Mouse (Mus musculus) lung, adult 18-20 months (tissue): ENCODE measurements around the gene Atp9a.
A peak's percentile ranks its signal among the peaks of the same experiment; 100 is the strongest.

Experiments
- DNase-seq, 2 experiments: peaks; one replicate each; pipeline ENCODE4 v3.0.0; 2022; ENCODE audit warnings: mixed read lengths in 2 of 2

Atp9a gene

DNA sequence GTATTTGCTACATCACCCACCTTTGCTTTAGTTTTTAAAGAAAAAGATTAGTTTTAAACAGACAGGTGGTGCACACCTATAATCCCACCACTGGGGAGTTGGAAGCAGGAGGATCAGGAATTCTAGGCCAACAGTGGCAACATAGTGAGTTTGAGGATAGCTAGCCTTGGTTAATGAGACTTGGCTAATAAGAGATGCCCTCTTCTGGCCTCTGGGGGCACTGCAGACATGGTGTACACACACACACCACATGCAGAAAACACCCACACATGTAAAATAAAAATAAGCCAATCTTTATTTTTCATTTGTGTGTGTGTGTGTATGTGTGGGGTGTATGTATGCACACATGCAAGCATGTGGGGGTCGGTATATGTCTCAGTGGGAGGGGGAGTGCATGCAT lies 3.4 kb downstream of the Atp9a start:
- DNase-seq = no peak

DNA sequence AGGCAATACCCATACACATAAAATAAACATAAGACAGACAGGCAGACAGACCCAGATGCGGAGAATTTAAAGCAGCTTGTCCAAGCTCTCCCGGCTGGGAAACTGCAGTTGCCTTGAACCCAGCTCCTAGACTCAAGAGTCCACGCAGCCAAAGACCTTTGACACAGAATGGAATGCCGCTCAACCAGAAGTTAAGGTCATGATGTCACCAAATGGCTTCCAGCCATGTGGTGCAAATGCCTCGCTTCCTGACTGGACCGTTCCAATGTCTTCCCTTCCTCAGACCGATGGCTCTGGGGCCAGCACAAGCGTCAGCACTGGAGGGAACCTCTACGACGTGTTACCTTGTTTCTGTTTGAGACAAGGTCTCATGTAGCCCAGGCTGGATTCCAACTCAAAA lies 4.3 kb downstream of the Atp9a start:
- peak; percentile 62 to 67 for DNase-seq

DNA sequence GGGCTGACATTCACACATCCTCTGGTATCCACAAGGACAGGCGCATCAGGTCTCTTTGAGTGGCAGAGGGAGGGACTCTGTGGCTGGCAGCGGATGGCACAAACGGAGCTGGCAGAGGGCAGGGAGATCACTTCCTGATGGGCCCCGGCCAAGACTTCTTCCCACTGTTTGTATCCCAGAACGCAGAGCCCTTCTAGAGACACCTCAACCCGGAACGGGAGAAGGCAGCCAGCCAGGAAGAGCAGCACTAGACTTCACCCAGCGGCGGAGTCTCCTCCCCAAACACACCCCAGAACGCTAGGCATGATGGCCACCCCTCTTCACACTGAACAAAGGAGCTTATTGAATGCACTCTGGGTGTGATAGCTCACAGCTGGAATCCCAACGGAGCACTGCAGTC lies 8.2 kb downstream of the Atp9a start:
- peak; percentile 69 to 83 for DNase-seq

DNA sequence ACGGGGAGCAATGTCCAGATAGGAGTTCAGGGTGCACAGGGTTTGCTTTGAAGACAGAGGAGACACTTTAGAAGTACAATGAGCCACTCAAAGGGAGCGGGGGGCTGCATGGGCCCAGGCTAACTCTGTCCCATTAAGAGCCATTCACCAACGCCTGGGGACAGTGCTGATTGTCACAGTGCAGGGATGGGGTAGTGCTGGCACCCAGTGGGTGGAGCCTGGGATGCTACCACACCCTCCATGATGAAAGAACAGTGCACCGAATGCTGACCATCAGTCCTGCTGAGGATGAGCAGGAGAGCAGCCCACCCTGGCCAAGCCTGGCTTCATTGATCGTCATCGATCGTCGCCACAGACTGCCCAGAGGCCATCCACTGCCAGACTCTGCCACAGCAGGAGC lies 11.0 kb downstream of the Atp9a start:
- DNase-seq = no peak

GRCm38 (mm10) chr2:168729736-168730135 lies 12.5 kb downstream of the Atp9a start:
- no peak for DNase-seq

DNA sequence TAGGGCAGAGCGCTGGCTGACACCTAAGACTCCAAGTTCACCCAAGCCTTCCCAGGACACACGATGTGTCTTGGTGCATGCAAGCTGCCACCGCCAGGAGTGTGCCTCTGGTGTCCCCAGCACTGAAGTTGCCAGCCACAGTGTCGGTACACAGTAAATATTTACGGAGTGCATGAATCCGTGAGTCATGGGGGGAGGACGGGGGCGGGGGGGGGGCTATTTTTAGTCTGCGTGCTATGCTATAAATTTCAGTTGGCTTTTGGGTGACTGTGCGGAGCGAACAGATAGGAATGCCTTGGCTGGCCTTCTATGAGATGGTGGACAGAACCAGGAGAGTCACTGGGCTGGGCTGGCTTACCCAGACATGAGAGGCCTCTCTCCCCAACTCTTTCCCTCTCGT lies 14.2 kb downstream of the Atp9a start:
- no peak for DNase-seq

DNA sequence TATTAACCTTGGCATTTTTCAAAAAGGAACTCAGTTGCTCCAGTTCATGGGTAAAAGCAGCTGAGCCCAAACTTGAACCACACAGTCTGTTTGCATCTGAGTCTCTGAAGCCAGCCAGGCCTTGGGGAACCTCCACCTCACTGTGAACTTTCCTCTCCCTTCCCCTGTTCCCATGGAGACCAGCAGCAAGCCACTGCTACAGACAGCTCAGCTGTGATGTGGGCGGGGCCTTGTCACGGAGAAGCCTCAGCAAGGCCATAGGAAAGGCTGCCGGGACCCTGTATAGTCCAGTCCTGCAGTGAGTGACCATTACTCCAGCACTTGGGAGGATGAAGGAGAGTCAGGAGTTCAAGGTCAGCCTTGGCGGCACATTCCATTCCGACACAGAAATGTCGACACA lies 16.2 kb downstream of the Atp9a start:
- DNase-seq = peak; percentile 33 to 60

GRCm38 (mm10) chr2:168721313-168721712 lies 20.9 kb downstream of the Atp9a start:
- DNase-seq = peak; percentile 47 to 73

DNA sequence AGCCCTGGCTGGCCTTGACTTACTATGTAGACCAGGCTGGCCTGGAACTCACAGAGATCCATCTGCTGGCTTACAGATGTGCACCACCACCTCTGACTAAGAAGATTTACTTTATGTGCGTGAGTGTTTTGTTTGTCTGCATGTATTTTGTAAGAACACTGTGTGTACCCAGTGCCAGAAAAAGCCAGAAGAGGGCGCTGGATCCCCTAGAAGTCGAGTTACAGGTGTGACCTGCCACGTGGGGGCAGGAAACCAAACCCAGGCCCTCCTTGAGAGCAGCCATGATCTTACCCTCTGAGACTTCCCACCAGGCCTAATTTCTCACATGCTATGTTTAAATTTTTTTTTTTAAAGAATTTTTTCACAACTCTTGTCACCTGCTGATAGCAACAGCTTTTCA lies 22.5 kb downstream of the Atp9a start:
- DNase-seq = no peak

GRCm38 (mm10) chr2:168718735-168719134 lies 23.5 kb downstream of the Atp9a start:
- DNase-seq = no peak

GRCm38 (mm10) chr2:168718267-168718666 lies 23.9 kb downstream of the Atp9a start:
- no peak for DNase-seq

DNA sequence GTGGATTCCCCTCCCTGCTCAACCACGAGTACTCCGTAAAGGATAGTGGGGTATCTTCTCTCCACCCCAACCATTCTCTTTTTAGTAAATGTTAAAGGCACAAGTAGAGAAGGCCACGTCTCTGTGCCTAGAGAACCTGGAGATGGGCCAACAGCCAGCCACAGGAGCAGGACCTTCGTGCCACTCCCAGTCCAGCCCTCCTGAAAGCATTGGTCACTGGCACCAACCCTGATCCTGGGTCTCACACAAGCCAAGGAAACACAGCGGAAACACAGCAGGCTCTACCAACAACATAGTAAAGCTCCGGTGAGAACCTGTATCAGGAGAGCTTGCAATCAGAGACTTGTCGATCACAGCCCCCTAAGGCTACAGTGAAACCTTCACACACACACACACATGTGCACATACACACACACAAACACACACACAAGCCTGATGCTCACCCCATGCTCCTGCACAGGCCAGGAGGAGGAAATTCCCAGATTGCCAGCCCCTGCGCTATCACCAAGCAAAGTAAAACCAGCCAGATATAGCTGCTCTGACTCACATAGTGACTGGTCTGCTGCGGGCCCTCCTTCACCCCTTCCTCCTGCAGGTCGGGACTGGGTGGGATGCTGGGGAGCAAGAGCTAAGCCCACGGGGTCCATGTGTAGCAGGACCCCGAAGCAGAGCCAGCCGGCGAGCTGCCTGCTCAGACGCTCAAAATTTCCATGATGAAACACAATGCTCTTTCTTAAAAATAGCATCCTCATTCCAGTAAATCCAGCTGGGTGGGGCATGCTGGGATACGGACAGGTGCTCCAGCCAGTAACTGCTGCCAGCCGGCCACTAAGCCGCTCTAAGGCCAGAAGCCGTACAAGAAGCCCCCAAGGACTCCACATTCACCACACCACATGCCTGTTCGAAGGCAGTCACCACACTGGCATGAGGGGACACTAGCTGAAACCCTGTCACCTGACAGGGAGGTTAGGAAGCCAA lies 29.7 kb downstream of the Atp9a start:
- DNase-seq = peak in 1 of 2 experiments; percentile 17

DNA sequence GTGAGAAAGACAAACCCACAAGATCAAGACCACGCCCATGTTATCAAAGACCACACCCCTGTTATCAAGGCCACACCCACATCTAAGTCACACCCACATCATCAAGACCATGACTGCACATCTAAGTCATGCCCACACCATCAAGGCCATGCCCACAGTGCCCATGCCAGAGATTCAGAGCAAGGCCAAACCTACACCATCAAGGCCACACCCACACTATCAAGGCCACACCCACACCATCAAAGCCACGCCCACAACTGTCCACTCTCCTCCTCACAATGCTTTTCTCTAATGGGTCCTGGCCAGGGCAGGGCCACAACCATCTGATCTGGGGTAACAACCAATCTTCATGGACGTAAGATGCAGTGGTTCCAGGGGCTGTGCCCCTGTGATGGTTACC lies 31.2 kb downstream of the Atp9a start:
- DNase-seq = no peak

- no peak for DNase-seq
These were observed 34.4 kb downstream of the Atp9a start for GRCm38 (mm10) chr2:168707766-168708165.

DNA sequence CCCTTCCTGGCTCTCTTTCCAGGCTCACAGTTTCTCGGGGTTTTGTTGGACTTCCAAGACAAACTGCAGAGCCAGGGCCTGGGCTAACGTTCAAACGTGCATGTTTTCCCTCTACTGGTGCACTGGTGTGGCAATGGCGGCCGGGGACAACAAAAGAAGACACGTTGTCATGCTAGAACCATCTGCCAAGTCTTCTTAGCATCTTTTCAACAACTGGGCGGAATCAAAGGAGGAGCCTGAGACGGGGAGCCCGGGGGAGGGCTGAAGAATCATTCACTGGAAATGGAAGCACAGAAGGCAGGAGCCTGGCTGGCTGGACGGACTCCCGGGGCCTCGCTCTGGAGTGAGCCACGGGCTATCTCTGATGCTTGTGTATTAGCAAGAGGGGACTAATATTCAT lies 39.9 kb downstream of the Atp9a start:
- DNase-seq = no peak

GRCm38 (mm10) chr2:168695027-168695403 lies 47.2 kb downstream of the Atp9a start:
- no peak for DNase-seq

DNA sequence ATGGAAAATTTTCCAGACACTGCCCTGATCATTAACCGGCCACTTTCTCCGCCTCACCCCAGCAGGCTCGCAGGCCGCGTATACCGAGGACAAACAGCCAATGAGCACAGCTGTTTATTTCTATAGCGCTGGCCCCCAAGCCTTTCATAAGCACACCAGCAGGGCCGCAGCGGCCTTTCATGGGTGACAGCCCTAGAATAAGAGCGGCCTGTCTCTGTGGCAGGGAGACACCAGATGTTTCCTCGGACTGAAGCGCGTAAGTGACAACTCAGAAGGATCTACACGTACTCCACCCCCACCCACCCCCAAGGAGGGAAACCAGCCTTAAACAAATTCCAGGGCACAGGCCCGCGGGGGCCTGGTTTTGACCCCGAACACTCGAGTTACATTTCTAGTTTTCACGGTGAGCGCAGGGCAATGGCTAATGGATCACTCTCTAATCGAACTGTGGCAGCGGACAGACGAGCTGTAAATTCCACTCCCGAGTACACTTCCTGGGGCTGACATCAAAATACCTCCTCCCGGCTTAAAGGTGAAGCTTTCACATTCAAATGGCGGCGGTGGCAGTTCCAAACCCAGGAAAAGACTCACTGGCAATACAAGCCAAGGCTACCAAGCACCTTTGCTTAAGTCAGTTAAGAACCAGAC lies 47.7 kb downstream of the Atp9a start:
- DNase-seq = no peak

DNA sequence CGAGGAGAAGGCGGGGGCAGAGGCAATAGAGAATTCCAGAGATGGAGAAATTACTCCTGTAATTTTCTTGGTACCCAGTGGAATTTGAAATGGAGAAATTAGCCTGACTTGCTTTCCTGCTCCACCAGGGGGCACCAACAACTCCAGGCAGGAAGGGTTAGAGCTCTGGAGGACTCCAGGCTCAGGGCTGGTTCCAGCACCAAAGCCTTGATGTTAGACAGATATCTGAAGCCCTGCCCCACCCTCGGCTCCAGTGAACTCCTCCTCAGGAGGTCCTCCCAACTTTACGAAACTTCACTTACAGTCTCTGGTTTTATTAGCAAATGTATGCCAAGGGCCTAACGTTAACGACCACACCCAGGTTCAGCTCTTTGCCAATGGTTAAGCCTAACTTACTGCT lies 50.4 kb downstream of the Atp9a start:
- DNase-seq = peak; percentile 55 to 66

DNA sequence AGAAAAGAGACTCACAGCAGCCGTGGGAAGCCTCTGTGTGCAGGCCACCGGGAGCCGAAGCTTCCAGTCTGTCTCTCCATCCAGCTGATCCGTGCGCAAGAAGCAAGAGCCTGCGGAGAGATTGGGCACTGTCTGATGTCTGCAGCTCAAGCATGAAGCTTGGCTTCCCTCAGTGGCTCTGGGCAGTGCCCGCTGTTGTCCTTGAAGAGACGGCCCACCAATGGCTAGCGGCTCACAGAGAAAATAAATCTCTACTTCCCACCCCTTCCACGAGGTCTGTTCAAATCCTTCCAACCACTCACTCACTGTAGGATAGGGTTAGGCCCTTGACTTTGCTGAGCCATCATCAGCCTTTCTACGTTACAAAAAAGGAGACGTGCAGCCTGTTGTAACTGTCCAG lies 54.9 kb downstream of the Atp9a start:
- DNase-seq = no peak

GRCm38 (mm10) chr2:168685909-168686308 lies 56.3 kb downstream of the Atp9a start:
- DNase-seq = no peak

DNA sequence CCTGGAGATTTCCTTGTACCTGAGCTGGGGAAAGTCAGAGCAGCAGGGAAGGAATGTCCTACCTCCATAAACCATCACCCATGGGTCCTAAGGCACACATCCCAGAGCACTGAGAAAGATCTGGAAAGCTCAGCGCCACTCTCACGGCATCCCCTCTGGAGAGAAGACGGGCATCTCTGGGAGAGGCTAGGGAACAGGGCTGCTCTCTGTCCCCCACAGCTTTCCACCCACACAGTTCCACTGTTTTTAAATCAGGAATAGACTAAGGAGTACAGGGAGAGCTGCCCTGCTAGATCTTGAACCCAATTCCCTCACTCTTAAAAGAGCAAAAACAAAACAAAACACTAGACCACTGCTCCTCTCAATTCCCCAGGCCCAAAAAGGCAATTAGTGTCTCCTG lies 57.5 kb downstream of the Atp9a start:
- DNase-seq = no peak

DNA sequence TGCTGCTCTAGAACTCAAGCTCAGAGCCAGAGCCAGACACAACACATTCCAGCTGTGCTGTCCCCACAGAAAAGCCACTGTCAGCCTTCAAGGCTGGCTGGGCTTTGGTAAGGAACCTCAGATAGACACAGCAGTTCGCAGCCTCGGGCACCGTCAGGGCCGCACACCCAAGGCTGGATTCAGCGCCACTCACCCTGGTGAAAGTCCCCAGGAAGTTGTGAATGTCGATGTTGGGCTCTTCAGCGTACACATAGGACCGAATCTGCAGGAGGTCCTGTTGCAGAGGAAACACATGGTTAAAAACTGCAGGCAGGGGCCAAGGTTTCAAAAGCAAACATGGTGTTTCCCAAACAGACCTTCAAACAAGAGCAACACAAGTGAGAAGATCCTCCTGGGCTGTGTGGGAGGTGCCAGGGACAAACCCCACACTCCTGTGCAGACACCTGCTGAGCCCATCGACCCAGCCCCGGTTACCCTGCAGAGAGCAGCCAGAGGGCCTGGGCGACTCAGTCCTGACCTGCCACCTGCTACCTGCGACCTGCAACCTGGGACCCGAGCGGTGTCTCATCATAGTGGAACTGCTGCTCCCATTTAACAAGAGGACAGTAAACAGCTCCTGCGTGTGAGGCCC lies 58.6 kb downstream of the Atp9a start:
- no peak for DNase-seq

- DNase-seq = no peak
These were observed 59.5 kb downstream of the Atp9a start for GRCm38 (mm10) chr2:168682721-168683120.

GRCm38 (mm10) chr2:168681531-168681930 lies 60.7 kb downstream of the Atp9a start:
- DNase-seq = no peak
